Mouse (Mus musculus) C2C12 (cell line): ENCODE measurements at regions not wholly inside any gene's neighbourhood (a gene's known extent, or its start where the extent isn't known, plus 50 kb on each side); places are given as distances from the start of the nearest gene placed in this dataset.
"Not testable (repeated sequence)": the region's sequence is repeated elsewhere in the genome, so short reads cannot be mapped to it uniquely, and the experiment has no call there.

Experiments
- H3K27me3 ChIP-seq: one replicate; pipeline ENCODE4 v1.6.1; 2011; ENCODE audit not compliant: control insufficient read depth, insufficient read depth, insufficient read length
- H3K36me3 ChIP-seq: one replicate; pipeline ENCODE4 v1.6.1; 2011; ENCODE audit not compliant: control insufficient read depth, insufficient read depth
- H3K4me3 ChIP-seq: one replicate; pipeline ENCODE4 v1.5.1; 2011; ENCODE audit warnings: mild to moderate bottlenecking, control low read depth; ENCODE audit not compliant: poor library complexity, insufficient read depth, severe bottlenecking
- H3K79me2 ChIP-seq: one replicate; pipeline ENCODE4 v1.6.1; 2011; ENCODE audit not compliant: control insufficient read depth, insufficient read depth
- H3K79me3 ChIP-seq: one replicate; pipeline ENCODE4 v1.6.1; 2011; ENCODE audit warnings: low read depth, control low read depth
- H3ac ChIP-seq: one replicate; pipeline ENCODE3; 2011; ENCODE audit warnings: low read depth; ENCODE audit not compliant: control insufficient read depth, insufficient read length
- CEBPB ChIP-seq: IDR thresholded peaks from one replicate; pipeline ENCODE4 v1.6.1; 2011; ENCODE audit warnings: low read depth, mild to moderate bottlenecking, control low read depth, moderate library complexity
- CTCF ChIP-seq: IDR thresholded peaks from one replicate; pipeline ENCODE4 v1.5.1; 2011; ENCODE audit not compliant: control insufficient read depth, insufficient read depth, insufficient read length
- FOSL1 ChIP-seq: IDR thresholded peaks from one replicate; pipeline ENCODE4 v1.8.0; 2011; ENCODE audit warnings: mild to moderate bottlenecking, low read length; ENCODE audit not compliant: poor library complexity, insufficient read depth, severe bottlenecking
- MAX ChIP-seq: IDR thresholded peaks from one replicate; pipeline ENCODE4 v1.6.1; 2011; ENCODE audit warnings: mild to moderate bottlenecking, control low read depth
- MYOD1 ChIP-seq: IDR thresholded peaks from one replicate; pipeline ENCODE4 v1.6.1; 2011; ENCODE audit warnings: low read depth; ENCODE audit not compliant: control insufficient read depth, insufficient read length
- MYOG ChIP-seq: IDR thresholded peaks from one replicate; pipeline ENCODE4 v1.6.1; 2011; ENCODE audit not compliant: control insufficient read depth, insufficient read length; ENCODE audit errors: extremely low read depth
- USF1 ChIP-seq: IDR thresholded peaks from one replicate; pipeline ENCODE4 v1.6.1; 2011; ENCODE audit warnings: low read depth, mild to moderate bottlenecking, control low read depth, moderate library complexity

DNA sequence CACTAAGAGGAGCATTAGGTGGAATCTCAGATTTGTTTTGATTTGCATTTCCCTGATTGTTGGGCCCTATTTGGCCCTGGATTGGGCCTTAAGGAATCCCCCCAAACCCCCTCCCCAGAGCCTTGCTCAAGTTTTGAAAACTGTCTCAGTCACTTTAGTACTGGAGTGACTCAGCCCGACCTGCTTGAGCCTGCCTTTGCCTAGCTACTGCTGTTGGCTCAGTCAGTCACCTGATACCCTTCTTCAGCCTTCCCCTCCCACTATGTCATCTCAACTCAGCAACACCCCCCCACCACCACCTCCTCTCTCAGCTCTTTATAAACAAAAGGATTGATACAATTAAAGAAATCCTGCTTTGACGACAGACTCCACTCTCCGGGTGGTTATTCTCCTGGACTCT is 694.5 kb upstream of the Slc8a1 start:
- TF ChIP-seq MYOG (no peak), CEBPB (no peak), FOSL1 (no peak), USF1 (no peak), MYOD1 (no peak), MAX (no peak), CTCF (no peak)
- H3K4me3 ChIP-seq, result no peak overlapping the region
- H3K36me3 ChIP-seq, result no peaks in the 10 kb centered on the region
- no peaks in the 10 kb centered on the region for H3K79me2 ChIP-seq
- no peaks in the 10 kb centered on the region for H3K79me3 ChIP-seq
- no peaks in the 10 kb centered on the region for H3K27me3 ChIP-seq
- no peak overlapping the region for H3ac ChIP-seq

DNA sequence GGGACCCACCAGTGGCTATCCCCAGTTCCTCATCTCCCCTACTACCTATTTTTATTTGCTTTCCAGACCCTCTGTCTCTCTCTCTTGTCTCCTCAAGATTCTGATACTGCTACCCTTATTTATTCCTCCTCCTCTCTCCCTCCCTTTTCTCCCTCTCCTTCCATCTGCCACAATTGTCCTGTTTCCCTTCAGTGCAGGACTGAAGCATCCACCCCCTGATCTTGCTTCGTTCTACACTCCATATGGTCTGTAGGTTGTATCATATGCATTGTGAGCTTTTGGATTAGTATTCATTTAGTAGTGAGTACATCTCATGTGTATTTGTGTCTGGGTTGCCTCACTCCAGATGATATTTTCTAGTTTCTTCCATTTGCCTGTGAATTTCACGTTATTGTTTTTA is 670.1 kb upstream of the Slc8a1 start:
- no peak overlapping the region for H3ac ChIP-seq
- TF ChIP-seq MYOG (no peak), CTCF (no peak), CEBPB (no peak), MAX (no peak), FOSL1 (no peak), USF1 (no peak), MYOD1 (no peak)

DNA sequence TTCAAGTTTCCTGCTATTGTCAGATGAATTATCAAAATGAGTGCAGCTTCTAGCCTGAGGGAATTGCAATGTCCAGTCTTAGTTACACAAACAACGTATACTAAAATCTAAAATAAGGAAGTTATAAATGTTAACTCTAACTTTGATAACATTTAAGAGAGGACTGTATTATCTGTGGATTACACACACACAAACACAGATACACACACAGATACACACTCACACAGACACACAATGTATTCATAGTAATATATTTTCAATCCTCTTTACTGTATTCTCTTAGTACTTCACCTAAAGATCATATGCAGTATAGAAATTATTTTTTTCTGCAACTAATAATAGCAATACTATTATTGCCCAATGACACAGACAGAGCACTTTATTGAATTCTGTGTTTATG is 661.2 kb upstream of the Slc8a1 start:
- no peaks in the 10 kb centered on the region for H3K79me3 ChIP-seq
- no peaks in the 10 kb centered on the region for H3K36me3 ChIP-seq
- TF ChIP-seq CEBPB (no peak), CTCF (no peak), FOSL1 (no peak), MAX (no peak), USF1 (no peak), MYOD1 (no peak), MYOG (no peak)
- no peak overlapping the region for H3K4me3 ChIP-seq
- H3K27me3 ChIP-seq, result no peaks in the 10 kb centered on the region
- no peaks in the 10 kb centered on the region for H3K79me2 ChIP-seq
- H3ac ChIP-seq, result no peak overlapping the region

More for the DNA sequence above, 670.1 kb upstream of the Slc8a1 start:
- H3K79me3 ChIP-seq, result no peaks in the 10 kb centered on the region
- H3K36me3 ChIP-seq, result no peaks in the 10 kb centered on the region
- H3K4me3 ChIP-seq, result no peak overlapping the region
- no peaks in the 10 kb centered on the region for H3K27me3 ChIP-seq
- no peaks in the 10 kb centered on the region for H3K79me2 ChIP-seq

DNA sequence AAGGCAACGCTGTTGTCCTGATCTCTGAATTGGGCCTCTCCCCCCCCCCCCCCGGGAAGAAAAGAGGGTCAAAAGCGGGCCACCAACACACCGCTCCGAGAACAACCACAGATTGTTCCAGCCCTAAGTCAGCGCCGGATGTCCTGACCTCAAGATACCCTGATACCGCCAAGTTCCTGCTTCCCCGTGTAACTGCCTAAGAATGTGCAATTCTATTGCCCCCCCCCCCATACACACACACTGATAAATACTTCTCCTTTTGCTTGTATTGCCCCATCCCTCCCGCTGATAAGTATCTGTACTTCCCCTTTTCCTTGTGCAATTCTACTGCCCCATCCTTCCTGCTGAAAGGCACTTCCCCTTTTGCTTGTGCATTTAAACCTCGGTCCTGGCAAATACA is 641.2 kb upstream of the Slc8a1 start:
- H3K36me3 ChIP-seq, H3ac ChIP-seq, H3K79me2 ChIP-seq, H3K79me3 ChIP-seq, H3K27me3 ChIP-seq, H3K4me3 ChIP-seq: not testable (repeated sequence)

DNA sequence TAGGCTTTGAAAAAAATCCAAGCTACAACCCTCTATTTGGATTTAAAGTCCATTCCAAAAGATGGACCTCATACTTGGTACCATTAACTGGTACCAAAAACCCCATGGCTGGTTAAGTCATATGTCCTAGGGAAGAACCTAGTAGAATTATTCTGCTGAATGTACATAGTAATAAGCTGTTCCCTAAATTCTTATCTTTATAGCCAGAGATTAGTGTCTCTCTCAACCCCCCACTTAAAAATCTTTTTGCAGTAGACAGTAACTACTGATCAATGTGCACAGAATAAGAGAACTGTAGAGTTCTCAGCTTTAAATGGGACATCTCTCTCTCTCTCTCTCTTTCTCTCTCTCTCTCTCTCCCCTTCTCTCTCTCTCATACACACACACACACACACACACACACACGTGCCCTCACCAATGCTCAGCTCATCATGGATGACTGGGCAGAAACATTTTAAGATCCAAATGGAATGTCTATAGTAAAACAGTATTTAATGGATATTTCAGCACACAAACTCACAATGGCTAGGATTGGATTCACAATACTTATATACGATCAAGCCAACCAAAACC is 640.2 kb upstream of the Slc8a1 start:
- H3K79me3 ChIP-seq, result no peaks in the 10 kb centered on the region
- TF ChIP-seq CTCF, result no peak
- TF ChIP-seq MYOD1, result no peak
- no peak for TF ChIP-seq USF1
- no peak for TF ChIP-seq MYOG
- TF ChIP-seq CEBPB, result no peak
- no peak overlapping the region for H3ac ChIP-seq
- H3K4me3 ChIP-seq, result no peak overlapping the region
- H3K36me3 ChIP-seq, result no peaks in the 10 kb centered on the region
- H3K27me3 ChIP-seq, result no peaks in the 10 kb centered on the region
- H3K79me2 ChIP-seq, result no peaks in the 10 kb centered on the region

DNA sequence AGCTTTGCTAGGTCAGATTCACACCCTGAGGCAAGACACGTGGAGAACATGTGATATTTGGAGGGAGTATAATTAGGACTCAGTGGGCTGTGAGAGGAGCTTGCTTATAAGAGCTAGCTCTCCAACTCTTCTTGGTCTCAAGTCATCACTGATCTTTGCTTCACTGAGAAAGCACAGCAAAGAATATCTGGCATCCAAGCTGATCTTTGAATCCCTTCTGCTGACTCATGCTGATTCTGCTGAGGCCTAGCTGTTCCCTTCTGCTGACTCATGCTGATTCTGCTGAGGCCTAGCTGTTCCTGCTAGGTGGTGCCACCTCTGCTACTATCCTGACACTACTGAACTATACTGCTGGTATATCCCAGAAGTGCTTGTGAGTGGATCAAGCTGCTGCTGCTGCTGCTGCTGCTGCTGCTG is 639.0 kb upstream of the Slc8a1 start:
- Histone ChIP-seq H3ac (no peak overlapping the region), H3K79me2 (no peaks in the 10 kb centered on the region), H3K27me3 (no peaks in the 10 kb centered on the region), H3K4me3 (no peak overlapping the region), H3K79me3 (no peaks in the 10 kb centered on the region), H3K36me3 (no peaks in the 10 kb centered on the region)
- TF ChIP-seq MAX (peak; percentile 61), USF1 (peak; percentile 27), CEBPB (no peak)

DNA sequence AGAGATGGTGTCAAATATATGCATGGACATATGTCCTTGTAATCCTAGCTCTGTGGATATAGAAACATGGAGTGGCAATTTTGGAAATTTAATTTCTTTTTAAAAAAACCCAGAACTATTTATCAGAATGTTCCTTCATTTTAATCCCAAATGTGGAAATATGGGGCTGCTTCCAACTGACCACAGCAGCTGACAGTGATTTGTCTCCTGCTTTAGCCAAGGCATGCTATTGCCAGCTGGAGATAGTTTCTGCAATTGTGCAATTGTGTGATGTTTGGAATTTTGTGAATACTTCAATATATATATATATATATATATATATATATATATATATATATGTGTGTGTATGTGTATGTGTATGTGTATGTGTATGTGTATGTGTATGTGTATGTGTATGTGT is 629.7 kb upstream of the Slc8a1 start:
- Histone ChIP-seq H3K79me3 (no peaks in the 10 kb centered on the region), H3K27me3 (no peaks in the 10 kb centered on the region), H3K36me3 (no peaks in the 10 kb centered on the region), H3ac (no peak overlapping the region), H3K4me3 (no peak overlapping the region), H3K79me2 (no peaks in the 10 kb centered on the region)
- TF ChIP-seq CEBPB, result no peak
- TF ChIP-seq CTCF, result no peak
- no peak for TF ChIP-seq MYOG
- TF ChIP-seq MAX, result no peak
- no peak for TF ChIP-seq MYOD1
- no peak for TF ChIP-seq FOSL1
- no peak for TF ChIP-seq USF1
